Mouse (Mus musculus) layer of hippocampus, adult 9-10 months (tissue): ENCODE data around the gene Prdm15.

Experiments
- DNase-seq: peaks from one replicate; pipeline ENCODE4 v3.0.0; 2022; ENCODE audit warnings: low spot score

Gene Prdm15

GRCm38 (mm10) chr16:97817414-97817813 is 34.2 kb downstream of the Prdm15 start:
- DNase-seq: no peak

DNA sequence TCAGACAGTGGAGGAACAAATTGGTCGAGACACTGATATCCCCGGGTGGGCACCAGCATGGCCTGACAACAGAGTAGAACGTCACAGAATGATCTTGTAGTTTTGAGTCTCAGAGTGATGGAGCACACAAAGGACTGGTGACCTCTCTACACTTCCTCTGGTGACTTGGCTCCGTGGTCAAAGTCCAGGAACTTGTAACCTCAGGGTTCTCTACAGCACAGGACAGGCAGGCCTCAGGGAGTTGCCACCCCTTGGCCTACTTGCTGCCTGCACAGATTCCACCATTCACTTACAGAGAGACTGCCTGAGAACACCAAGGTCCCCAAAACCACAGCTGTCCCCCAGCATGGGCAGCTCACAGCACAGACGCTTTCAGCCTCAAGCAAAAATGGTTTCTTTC is 36.4 kb downstream of the Prdm15 start:
- DNase-seq: no peak

- no peak for DNase-seq
Measured at GRCm38 (mm10) chr16:97814060-97814459, 37.6 kb downstream of the Prdm15 start.

- DNase-seq: no peak
Measured at GRCm38 (mm10) chr16:97808881-97809280, 42.8 kb downstream of the Prdm15 start.

GRCm38 (mm10) chr16:97805646-97806045 is 46.0 kb downstream of the Prdm15 start:
- no peak for DNase-seq

DNA sequence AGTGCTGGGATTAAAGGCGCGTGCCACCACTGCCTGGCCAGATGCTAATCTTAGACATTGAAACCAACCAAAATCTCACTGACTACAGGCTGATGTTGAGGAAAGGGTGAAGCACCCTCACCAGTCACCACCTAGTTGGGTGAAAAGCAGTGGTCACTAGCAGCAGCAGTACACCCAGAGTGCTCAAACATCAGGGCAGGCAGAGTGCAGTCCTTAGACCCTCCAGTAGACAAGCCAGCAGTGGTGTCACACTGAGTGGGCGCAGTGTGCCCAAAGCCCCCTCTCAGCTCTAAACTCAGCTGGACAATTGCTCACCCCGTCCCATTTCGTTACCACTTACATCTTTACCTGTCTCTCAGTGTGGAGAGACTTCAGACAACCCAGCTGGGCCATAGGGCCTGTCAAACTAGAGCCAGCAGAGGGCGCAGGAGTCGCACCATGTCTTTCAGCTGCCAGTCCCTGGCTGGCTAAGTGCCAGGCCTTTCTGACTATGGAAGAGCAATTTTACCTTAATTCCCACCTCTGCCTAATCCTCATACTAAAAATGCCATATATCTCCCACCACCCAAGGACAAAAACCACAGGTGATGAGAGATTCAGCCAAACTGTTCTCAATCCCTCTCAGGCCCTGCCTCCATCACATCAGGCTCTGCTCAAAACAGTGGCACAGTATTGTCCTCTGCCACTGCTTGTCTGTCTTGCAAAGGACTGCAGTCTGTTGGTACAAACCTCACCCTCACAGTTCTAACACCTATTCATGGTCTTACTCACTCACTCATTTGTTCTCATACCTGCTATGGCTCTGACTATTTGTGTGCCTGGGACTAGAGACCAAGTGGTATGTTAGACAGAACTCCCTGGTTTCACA is 46.7 kb downstream of the Prdm15 start:
- DNase-seq: peak; percentile 80

GRCm38 (mm10) chr16:97797950-97798869 is 53.4 kb downstream of the Prdm15 start:
- DNase-seq: no peak

GRCm38 (mm10) chr16:97797212-97797611 is 54.4 kb downstream of the Prdm15 start:
- DNase-seq: no peak

DNA sequence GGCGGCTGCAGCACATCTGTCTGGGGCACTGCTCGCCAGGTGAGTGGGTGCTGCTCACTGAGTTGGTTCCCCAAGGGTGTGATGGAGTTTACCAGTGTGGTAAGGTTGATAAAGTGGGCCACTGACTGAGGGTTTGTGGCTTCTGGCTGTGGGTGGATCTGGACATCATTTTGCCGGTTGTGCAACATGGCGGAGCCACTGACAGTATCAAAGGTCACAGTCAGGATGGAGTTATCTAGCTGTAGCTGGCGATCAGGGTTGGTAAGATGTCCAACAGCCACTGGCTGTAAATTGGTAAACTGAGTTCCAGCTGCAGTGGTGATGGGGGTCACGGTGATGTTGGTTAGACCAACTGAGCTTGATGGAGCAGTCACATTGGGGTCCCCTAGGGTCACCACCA is 57.4 kb downstream of the Prdm15 start:
- no peak for DNase-seq

- no peak for DNase-seq
Measured at GRCm38 (mm10) chr16:97783057-97783456, 68.6 kb downstream of the Prdm15 start.

GRCm38 (mm10) chr16:97778353-97779025 is 73.2 kb downstream of the Prdm15 start:
- DNase-seq: peak; percentile 69

DNA sequence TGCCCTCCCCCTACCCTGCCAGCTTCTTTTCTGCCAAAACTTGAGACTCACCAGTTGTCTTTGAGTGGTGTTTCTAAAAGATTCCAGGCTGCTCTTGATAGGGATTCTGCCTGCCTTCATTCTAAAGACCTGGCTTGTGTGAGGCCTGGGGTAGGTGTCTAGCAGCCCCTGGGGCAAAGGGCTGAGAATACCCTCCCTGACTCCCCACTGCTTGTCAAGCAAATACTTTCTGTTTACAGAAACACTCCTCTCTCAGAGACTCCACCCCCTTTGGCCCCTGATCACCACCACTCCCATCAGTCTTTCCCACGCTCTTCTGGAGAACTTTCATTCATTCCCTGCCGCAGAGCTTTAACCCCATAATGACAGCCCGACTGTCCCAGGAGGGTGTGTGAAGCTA is 85.1 kb downstream of the Prdm15 start:
- no peak for DNase-seq

DNA sequence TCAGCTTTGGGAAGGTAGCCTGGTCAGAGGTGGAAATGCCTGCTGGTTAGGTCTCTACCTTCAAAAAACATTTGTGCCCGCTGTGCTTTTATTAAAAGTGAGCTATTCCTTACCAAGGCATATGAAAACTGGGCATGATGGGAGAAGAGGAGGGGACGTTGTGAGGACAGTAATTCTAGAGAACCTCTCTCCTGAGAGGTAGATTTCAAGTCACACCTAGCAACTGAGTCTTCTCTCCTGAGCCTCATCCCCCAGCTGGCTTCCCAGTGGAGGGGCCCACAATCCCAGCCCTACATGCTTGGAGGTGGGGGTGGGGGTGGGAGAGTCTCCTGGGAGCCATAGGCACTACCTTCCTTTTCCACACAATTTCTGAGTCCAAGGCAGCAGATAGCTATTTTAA is 87.0 kb downstream of the Prdm15 start:
- DNase-seq: no peak

DNA sequence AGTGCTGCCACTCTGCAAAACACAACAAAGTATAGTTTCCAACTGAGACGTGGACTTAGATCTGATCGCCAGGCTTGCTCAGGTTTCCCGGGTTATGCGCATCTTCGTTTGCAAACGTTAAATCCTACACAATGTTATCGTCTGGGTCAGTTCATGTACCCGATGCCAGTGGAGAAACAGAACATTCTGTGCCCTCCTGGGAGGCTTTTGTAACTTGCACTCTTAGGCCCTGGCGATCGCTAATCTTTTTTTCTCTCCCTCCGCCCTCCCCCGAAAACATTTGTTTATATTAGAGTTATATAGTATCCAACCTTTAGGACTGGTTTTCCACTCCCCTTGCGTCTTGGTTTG is 87.7 kb downstream of the Prdm15 start:
- DNase-seq: no peak

DNA sequence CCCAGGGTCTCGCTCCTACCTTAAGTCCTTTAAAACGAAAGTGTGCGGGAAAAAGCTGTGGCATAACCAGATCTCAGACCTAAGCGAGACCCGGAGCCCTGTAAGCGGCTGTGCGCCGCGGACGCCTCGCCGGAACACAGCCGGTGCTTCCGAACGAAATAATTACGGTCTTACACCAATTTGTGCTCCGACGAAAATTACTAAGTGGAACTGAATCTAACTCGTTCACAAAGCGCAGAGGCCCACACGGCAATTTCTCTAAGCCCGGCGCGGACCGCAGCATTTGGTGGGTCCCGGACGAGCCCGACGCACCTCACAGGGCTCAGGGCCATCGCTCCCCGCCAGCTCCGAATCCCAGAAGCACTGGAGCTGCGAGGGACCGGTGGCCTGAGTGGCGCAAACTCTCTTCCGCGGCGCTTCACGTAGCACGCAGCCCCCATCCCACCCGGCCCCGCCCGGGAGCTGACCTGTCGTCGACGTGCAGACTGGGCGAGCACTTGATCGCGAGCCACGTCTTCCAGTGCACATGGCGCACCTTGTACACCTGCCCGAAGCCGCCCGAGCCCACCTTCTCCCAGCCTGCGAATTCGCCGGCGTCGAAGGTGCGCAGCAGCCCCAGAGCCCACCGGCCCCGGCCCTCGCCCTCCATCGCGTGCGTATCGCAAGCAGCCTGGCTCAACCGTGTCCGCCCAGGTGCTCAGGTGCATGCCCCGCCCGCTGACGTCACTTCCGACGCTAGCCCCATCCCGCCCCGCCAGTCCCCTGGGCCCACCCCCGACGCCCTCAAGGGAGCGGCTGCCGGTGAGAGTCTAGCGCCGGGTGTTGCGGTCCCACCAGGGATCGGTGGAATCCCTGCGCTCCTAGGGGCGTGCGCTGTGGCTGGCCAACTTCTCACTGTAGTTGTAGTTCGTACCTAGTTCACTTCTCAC is 88.3 kb downstream of the Prdm15 start, which contains the start of gene Ripk4:
Ripk4 (minus strand) TSS at position 727 of the 929 bp plus-strand sequence.
- no peak for DNase-seq

DNA sequence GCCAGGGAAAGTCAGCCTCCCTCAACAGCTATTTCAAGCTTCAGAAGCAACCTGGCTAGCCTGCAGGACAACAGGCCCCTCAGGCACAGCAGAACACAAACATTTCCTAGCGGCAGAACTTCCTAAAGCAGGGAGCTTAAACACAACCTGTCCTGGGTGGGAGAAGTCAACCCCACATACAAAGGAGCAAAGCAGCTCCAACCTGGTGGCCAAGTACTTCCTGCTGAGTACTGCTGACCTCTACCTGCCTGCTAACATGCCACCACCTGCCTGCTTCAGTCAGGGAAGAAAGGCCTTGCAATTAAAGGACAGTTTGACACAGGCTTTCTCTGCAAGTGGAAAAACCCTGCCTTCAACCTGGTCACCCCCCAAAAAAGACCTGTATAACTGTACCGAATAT is 89.9 kb downstream of the Prdm15 start:
- no peak for DNase-seq

DNA sequence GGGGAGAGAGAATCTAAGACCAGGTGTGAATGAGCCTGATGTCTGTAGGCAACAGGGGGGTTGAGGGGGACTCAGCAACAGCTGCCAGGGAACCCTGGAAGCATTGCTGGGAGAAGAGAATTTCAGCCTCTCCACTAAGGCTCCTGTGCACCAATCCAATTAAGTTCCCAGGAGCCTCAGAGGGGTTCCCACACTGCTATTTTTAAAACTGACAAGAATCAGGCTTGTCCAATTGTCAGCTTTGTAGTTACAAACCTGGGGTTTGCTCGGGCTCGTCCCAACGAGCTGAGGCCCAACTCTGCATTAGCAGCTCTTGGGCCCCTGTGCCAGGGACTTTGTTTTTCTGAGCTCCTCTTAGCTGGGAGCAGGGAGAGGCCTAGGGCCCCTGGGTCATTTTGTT is 92.0 kb downstream of the Prdm15 start:
- DNase-seq: no peak

DNA sequence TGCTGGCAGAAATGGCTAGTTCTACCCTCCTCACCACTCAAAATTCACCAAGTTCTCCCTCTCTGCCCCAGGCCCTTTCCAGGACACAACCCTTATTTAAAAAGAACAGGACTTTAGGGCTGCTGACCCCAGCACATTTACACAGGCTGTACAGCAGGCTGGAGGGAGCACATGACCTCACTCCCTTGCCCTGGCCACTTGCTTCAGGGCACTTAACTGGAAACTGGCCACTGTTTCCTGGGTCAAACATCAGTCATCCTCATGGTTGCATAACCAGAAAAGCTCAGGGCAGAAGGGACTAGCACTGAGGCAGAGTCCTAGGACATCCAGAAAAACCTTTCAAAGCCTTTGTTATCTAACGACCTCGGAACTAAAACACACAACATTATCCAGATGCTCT is 93.4 kb downstream of the Prdm15 start:
- DNase-seq: no peak

DNA sequence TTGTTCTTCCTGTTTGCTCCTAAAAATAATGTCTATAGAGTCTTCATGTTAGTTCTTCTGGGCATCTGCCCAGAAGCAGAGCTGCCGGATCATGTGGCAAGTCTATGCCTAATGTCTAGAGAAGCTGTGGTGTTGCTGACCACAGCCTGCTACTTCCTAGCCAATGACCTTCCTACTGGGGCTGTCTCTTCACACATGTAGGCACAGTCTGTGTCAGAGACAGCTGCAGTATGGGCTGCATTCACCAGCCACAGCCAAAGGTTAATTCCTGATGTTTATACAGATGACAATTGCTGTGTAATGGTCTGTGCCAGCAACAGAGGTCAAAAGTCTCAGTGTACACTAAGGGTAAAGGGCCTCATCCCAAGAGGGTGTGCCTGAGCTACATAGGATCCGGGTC is 95.2 kb downstream of the Prdm15 start:
- no peak for DNase-seq

DNA sequence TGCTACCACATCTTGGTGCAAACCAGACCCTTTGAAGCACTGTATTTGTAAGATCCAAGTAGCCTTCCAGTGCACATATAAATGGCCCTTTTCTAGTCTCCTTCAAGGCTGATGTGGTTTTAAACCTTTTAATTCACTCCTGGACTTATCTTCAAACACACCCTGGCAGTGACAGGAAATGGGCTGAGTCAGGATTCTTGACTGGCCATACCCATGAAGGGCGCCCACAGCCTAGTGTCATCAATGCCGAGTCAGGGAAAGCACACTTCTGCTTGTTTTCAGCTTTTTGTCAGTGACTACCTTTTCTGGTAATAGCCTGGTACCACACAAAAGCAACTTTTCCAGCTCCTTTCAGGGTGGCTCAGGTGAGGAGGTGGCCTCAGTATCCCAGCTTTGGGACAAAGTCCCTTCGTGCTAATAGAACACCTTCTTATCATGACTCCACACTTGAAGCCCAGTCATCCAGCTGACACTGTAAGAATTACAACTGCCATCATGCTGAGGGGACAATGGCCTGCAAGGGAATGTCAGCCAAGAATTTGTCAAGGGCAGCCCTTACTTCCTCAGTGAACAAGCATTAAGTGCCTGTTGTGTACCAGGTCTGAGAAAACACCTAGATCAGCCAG is 99.2 kb downstream of the Prdm15 start:
- DNase-seq: no peak

- DNase-seq: peak; percentile 12
Measured at GRCm38 (mm10) chr16:97751884-97752283, 99.8 kb downstream of the Prdm15 start.
